Mouse (Mus musculus): Measurements from ENCODE around the gene Atp13a4.

Gene Atp13a4

GRCm38 (mm10) chr16:29544829-29545228 is at the start of gene Atp13a4:
Gene Atp13a4, minus strand, starts transcription at chr16:29544864.
- no peak for DNase-seq (ENCODE audit: low spot score in 2 of 2)

GRCm38 (mm10) chr16:29592171-29592570 is 47.5 kb upstream of the Atp13a4 start:
- DNase-seq (ENCODE audit: low spot score in 2 of 2) = no peak

GRCm38 (mm10) chr16:29579787-29580176 is 35.1 kb upstream of the Atp13a4 start:
- DNase-seq (ENCODE audit: low spot score in 2 of 2) = peak in 1 of 2 experiments; percentile 45

GRCm38 (mm10) chr16:29579167-29579786 is 34.6 kb upstream of the Atp13a4 start, which contains the start of gene Opa1:
Gene Opa1, plus strand, starts transcription at chr16:29579334.
- peak; percentile 98 to 99 for DNase-seq (ENCODE audit: low spot score in 2 of 2)

GRCm38 (mm10) chr16:29575620-29576019 is 31.0 kb upstream of the Atp13a4 start:
- DNase-seq (ENCODE audit: low spot score in 2 of 2) = peak; percentile 58 to 66

- no peak for DNase-seq (ENCODE audit: low spot score in 2 of 2)
Measured at GRCm38 (mm10) chr16:29574013-29574412, 29.3 kb upstream of the Atp13a4 start.

- DNase-seq (ENCODE audit: low spot score in 2 of 2) = peak; percentile 66 to 69
Measured at GRCm38 (mm10) chr16:29560869-29561268, 16.2 kb upstream of the Atp13a4 start.

- DNase-seq (ENCODE audit: low spot score in 2 of 2) = no peak
Measured at GRCm38 (mm10) chr16:29560454-29560853, 15.8 kb upstream of the Atp13a4 start.

- DNase-seq (ENCODE audit: low spot score in 2 of 2) = no peak
Measured at GRCm38 (mm10) chr16:29559667-29560066, 15.0 kb upstream of the Atp13a4 start.

GRCm38 (mm10) chr16:29541261-29541683 is 3.4 kb downstream of the Atp13a4 start:
- DNase-seq (ENCODE audit: low spot score in 2 of 2) = peak; percentile 46 to 48

GRCm38 (mm10) chr16:29539906-29540305 is 4.8 kb downstream of the Atp13a4 start:
- DNase-seq (ENCODE audit: low spot score in 2 of 2) = no peak

- DNase-seq (ENCODE audit: low spot score in 2 of 2) = peak; percentile 76 to 82
Measured at GRCm38 (mm10) chr16:29536411-29537204, 8.1 kb downstream of the Atp13a4 start.

GRCm38 (mm10) chr16:29535866-29536265 is 8.8 kb downstream of the Atp13a4 start:
- DNase-seq (ENCODE audit: low spot score in 2 of 2) = no peak

GRCm38 (mm10) chr16:29533641-29534040 is 11.0 kb downstream of the Atp13a4 start:
- no peak for DNase-seq (ENCODE audit: low spot score in 2 of 2)

GRCm38 (mm10) chr16:29527085-29527484 is 17.6 kb downstream of the Atp13a4 start:
- DNase-seq (ENCODE audit: low spot score in 2 of 2) = no peak

- DNase-seq (ENCODE audit: low spot score in 2 of 2) = no peak
Measured at GRCm38 (mm10) chr16:29526585-29526984, 18.1 kb downstream of the Atp13a4 start.

GRCm38 (mm10) chr16:29512495-29512894 is 32.2 kb downstream of the Atp13a4 start:
- DNase-seq (ENCODE audit: low spot score in 2 of 2) = peak; percentile 23 to 27

- DNase-seq (ENCODE audit: low spot score in 2 of 2) = no peak
Measured at GRCm38 (mm10) chr16:29510743-29511142, 33.9 kb downstream of the Atp13a4 start.

- no peak for DNase-seq (ENCODE audit: low spot score in 2 of 2)
Measured at GRCm38 (mm10) chr16:29509881-29510280, 34.8 kb downstream of the Atp13a4 start.

- DNase-seq (ENCODE audit: low spot score in 2 of 2) = peak; percentile 39
Measured at GRCm38 (mm10) chr16:29504671-29505070, 40.0 kb downstream of the Atp13a4 start.

GRCm38 (mm10) chr16:29504198-29504597 is 40.5 kb downstream of the Atp13a4 start:
- DNase-seq (ENCODE audit: low spot score in 2 of 2) = peak in 1 of 2 experiments; percentile 22

GRCm38 (mm10) chr16:29491031-29491430 is 53.6 kb downstream of the Atp13a4 start:
- no peak for DNase-seq (ENCODE audit: low spot score in 2 of 2)

GRCm38 (mm10) chr16:29481439-29481838 is 63.2 kb downstream of the Atp13a4 start:
- DNase-seq (ENCODE audit: low spot score in 2 of 2) = no peak
